Mouse (Mus musculus) adrenal gland, adult 2 months (tissue): ENCODE results near the gene Vwce. TPM values are rescaled to one million over a fixed set of nuclear protein-coding genes. Genes with fewer than 3 reads are reported as not detected.
A peak's percentile ranks its signal among the peaks of the same experiment; 100 is the strongest.

Source experiments
- DNase-seq: peaks from one replicate; pipeline ENCODE4 v3.0.0; 2021
- long read RNA-seq: library from polyadenylated mRNA; stranded (forward); transcript quantifications from one replicate; pipeline ENCODE4 v2.0.0, GENCODE M21; 2021
- polyA plus RNA-seq: library from polyadenylated mRNA; depleted of rRNA; stranded (reverse); fragments of >200 nt; gene quantifications from 2 replicates; pipeline ENCODE4 v1.2.3, GENCODE M21; 2012; rRNA removed
- total RNA-seq, 2 experiments: library from RNA; stranded (reverse); gene quantifications; 2 replicates each; pipeline ENCODE4 v1.2.3; 2021

The Vwce gene
- total RNA-seq: under 1 TPM; 0.17 to 0.79 TPM
- polyA plus RNA-seq: 0.18 and 0.26 TPM in 2 replicates
- long read RNA-seq: 0 reads

DNA sequence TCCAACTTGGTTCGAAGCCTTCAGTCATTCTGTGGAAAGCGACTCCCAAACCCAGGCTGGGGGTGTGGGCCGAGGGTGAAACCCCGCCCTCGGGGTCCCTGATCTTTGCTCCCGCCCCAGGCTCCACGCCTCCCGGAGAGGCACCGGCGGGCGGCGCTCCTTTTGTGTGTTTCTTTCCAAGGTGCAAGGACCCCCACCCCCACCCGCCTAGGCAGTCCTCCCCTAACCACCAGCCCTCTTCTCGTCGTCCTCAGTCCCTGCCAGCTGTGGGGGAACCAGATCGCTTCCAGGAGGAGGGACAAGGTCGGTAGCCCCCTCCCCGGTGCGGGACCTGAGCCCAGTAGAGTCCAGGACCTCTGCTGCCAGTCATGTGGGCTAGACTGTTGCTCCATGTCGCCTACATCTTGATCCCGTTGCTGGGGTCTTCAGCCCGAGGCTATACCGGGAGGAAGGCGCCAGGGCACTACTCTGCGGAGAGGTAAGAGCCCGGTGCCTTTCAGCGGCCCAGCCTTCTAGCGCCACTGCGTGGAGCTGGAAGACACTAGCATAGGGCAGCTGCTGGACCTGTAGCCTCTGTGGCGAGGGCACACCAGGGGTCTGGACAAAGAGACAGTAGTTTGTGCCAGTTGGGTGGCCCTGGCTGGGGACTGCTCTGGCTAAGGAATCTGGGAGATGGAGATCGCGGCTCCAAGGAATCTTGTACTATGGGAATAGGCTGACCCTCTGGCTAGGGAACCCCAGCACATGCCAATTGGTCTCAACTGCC is at the start of gene Vwce:
Gene Vwce (plus strand): TSS at position 108 of the 766 bp plus-strand sequence.
- peak; percentile 67 for DNase-seq

DNA sequence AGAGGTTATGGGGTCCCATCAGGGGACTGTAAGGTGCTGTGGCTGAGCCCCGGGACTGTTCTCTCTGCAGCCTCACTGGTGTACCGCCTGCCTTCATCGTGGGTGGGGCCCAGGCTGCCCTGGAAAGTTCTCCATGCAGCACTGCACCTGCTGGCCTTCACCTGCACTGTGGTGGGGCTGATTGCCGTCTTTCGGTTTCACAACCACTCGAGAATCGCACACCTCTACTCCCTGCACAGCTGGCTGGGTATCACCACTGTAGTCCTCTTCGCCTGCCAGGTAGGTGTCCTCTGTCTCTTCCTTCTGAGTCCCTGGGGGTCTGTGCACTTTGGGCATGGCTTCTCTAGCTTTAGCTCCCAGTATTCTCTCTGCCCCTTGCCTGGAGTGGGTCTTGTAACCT is 48.9 kb upstream of the Vwce start:
- no peak for DNase-seq

GRCm38 (mm10) chr19:10587231-10587630 is 46.8 kb upstream of the Vwce start:
- DNase-seq: no peak

DNA sequence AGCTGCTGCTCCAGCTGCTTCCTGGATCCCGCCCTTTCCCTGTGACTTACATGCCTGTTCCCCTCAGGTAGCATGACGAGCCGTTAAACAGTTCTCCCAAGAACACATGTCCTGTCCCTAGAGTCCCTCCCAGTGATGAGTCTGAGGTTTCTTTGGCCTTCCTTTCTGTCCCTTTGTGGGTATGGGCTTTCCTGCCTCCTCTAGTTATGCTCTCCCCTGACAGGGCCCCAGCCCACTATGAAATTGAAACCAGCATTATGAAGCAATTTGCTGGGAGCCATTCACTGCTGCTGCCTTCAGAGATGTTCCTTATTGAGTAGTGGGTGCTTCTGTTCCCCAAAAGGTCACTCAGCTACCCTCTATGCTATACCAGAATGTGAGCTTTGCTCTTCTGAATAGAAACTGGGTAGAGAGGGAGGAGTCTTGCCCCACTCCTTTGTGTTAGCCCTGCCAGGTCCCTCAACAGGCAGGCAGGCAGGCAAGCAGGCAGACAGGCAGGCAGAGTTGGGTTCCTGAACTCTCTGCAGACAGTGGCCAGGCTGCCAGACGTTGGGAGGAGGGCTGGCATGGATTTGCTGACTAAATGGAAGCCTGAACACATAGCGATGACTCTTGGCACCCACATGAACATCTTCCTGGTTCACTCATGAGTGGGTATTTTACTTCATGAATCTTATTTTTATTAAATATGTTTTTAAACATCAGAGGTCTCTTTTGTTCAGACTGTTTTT is 44.7 kb upstream of the Vwce start:
- no peak for DNase-seq

DNA sequence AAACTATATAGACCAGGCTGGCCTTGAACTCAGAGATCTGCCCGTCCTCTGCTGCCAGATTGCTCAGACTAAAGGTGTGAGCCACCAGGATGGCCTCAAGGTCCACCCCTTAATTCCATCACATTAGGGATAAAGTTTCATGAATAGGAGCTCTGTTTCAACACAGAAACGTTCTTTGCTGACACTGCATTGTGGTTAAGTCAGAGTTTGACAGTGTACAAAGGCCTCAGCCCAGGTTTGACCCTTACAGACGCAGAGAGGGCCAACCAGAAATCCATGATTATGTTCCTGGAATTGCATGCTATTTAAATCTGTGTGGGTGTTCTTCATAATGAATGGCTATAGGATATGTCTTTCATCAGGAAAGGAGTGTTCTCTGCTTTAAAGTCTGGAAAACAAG is 43.7 kb upstream of the Vwce start:
- no peak for DNase-seq

DNA sequence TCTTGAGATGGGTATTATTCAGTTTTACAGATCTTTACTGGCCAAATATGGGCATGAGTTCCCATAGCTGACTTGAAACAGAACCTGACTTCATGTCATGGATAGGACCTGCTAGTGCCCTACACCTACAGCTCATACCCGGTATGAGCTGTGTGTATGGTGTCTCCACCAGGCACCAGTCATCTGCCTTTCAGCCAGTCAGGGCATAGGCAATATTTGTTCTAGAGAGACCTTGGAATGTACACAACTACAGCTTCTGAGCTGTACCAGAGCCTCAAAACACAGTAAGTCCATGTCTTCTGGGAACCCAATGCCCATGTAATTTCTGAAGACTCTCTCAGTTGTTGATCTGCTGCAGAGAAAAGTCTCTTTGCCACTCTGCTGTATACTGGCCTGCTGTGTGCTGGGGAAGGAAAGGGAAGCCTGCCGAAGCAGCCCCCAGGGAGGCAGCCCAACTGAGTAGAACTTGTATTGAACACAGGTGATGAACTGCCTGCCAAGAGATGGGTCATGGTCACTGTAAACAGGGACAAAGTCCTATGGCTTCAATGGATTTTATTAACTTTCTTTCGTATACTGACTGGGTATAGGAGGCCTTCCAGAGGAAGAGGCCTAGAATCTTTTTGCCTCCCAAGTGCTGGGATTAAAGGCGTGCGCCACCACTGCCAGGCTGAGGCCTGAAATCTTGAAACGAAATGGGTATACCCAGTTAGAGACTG is 42.2 kb upstream of the Vwce start:
- DNase-seq: no peak

GRCm38 (mm10) chr19:10598188-10598587 is 35.8 kb upstream of the Vwce start:
- no peak for DNase-seq

- no peak for DNase-seq
Measured at GRCm38 (mm10) chr19:10599648-10600047, 34.4 kb upstream of the Vwce start.

GRCm38 (mm10) chr19:10602247-10602769 is 31.7 kb upstream of the Vwce start:
- peak; percentile 42 for DNase-seq

GRCm38 (mm10) chr19:10602787-10603186 is 31.2 kb upstream of the Vwce start:
- peak; percentile 89 for DNase-seq

DNA sequence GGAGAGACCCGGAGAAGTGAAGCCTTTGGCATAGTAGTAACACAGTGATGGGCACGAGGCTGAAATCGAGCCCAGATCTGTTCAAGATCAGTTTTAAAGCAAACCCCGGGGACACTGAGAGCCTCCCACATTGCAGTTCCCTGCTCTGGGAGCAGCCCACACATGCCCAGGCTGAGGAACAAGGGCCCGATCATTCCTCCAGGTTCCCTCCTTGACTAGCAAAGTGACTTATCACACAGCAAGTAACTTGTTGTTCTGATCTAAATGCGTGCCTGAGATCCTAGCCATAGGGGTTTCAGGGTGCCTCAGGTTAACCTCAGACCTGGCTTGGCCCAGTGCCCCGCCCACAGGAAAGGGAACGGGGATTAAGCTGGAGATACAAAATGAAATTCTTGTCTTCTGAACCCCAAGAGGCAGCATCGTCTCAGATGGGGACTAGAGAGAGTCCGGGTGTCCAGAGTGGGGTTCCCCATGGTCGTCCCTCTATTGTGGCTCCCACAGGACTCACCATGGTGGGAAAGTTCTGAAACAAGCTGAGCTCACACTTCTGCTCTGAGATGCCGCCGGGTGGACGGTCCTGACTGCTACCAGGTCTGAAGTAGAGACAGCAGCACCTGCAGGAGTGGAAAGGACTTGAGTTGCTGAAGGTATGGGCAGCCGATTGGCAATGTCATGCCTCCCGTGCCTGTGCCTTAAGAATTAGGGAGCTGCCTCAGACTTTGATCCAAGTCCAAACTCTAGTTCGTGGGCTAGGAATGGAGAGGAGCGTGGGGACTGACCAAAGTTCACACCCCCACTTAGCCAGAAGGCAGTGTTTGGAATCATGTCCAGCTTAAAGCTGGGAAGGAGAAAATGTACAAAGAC is 30.1 kb upstream of the Vwce start:
- DNase-seq: no peak

- DNase-seq: no peak
Measured at GRCm38 (mm10) chr19:10604534-10604933, 29.5 kb upstream of the Vwce start.

DNA sequence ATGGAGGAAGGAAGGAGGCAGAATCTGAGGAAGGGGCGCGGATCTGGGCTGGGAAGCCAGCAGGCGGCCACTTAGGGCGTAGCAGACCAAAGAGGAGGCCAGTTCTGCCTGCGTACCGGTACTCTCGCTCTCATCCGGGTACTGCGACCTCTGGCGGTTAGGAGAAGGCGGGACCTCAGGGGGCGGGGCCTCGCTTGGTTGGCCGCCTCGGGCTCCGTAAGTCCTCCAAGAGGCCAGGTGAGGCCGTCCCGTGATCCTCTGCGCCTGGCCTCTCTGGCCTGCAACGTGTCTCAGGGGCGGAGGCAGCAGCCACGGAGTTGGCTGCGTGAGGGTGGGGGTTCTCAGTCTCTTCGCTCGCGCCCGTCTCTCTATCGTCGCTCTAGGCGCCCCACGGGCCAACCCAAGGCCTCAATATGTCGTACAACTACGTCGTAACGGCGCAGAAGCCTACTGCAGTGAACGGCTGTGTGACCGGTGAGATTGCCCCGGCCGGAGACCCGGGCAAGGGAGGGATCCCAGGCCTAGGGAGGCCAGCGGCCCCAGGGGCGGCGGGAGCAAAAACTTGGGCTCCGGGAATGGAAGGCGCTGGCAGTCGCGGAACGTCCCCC is 28.6 kb upstream of the Vwce start, which contains the start of the genes Ddb1 and Tkfc:
Gene Ddb1 (plus strand): TSS at position 35 of the 608 bp plus-strand sequence.
Gene Tkfc (minus strand): TSS at position 362 of the 608 bp plus-strand sequence.
- DNase-seq: peak; percentile 99

GRCm38 (mm10) chr19:10605901-10606622 is 28.0 kb upstream of the Vwce start:
- DNase-seq: peak; percentile 27

GRCm38 (mm10) chr19:10608573-10609240 is 25.3 kb upstream of the Vwce start:
- no peak for DNase-seq

- peak; percentile 80 for DNase-seq
Measured at GRCm38 (mm10) chr19:10634872-10635318, 882 bp downstream of the Vwce start.

DNA sequence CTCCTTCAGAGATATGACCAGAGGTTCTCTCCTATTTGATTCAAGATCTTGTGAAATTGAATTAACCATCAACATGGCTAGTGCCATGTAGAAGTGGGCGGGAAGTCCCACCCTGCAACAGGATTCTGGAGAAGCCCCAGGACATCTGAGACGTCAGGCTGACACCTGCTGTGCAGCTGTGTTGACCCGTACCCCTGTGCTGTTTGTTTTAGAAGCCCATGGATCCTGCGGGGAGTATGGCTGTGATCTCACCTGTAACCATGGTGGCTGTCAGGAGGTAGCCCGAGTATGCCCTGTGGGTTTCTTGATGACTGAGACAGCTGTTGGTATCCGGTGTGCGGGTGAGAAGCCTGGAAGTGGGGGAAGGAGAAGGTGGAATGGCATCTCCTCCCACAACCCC is 3.8 kb downstream of the Vwce start:
- no peak for DNase-seq

- DNase-seq: no peak
Measured at GRCm38 (mm10) chr19:10640080-10640479, 6.1 kb downstream of the Vwce start.
